Mouse (Mus musculus) ZHBTc4 (cell line): ENCODE results near the gene Ppp2r2c.
A peak's percentile ranks its signal among the peaks of the same experiment; 100 is the strongest.

Experiments
- DNase-seq: peaks from one replicate; pipeline ENCODE4 v3.0.0-alpha.2; 2011; ENCODE audit warnings: low read depth, low spot score

Gene Ppp2r2c

GRCm38 (mm10) chr5:36923826-36924700 lies 55.8 kb downstream of the Ppp2r2c start:
- no peak for DNase-seq

GRCm38 (mm10) chr5:36928701-36929100 lies 60.4 kb downstream of the Ppp2r2c start:
- DNase-seq = peak; percentile 77

GRCm38 (mm10) chr5:36929376-36929775 lies 61.1 kb downstream of the Ppp2r2c start:
- DNase-seq = no peak

- DNase-seq = peak; percentile 70
Observed at GRCm38 (mm10) chr5:36933383-36933782, 65.1 kb downstream of the Ppp2r2c start.

GRCm38 (mm10) chr5:36935486-36936473 lies 67.5 kb downstream of the Ppp2r2c start:
- DNase-seq = peak; percentile 66

GRCm38 (mm10) chr5:36936548-36936947 lies 68.2 kb downstream of the Ppp2r2c start:
- DNase-seq = peak; percentile 48

GRCm38 (mm10) chr5:36938021-36938420 lies 69.7 kb downstream of the Ppp2r2c start:
- DNase-seq = no peak

- DNase-seq = peak; percentile 85
Observed at GRCm38 (mm10) chr5:36938991-36939390, 70.7 kb downstream of the Ppp2r2c start.

- peak; percentile 35 for DNase-seq
Observed at GRCm38 (mm10) chr5:36942446-36942845, 74.1 kb downstream of the Ppp2r2c start.

- peak; percentile 49 for DNase-seq
Observed at GRCm38 (mm10) chr5:36944552-36944951, 76.2 kb downstream of the Ppp2r2c start.

GRCm38 (mm10) chr5:36945102-36945701 lies 76.9 kb downstream of the Ppp2r2c start:
- peak; percentile 81 for DNase-seq

- no peak for DNase-seq
Observed at GRCm38 (mm10) chr5:36945713-36946112, 77.4 kb downstream of the Ppp2r2c start.

GRCm38 (mm10) chr5:36946445-36946844 lies 78.1 kb downstream of the Ppp2r2c start:
- peak; percentile 87 for DNase-seq

- DNase-seq = peak; percentile 86
Observed at GRCm38 (mm10) chr5:36948831-36949230, 80.5 kb downstream of the Ppp2r2c start.

- no peak for DNase-seq
Observed at GRCm38 (mm10) chr5:36950871-36951270, 82.6 kb downstream of the Ppp2r2c start.

- no peak for DNase-seq
Observed at GRCm38 (mm10) chr5:36952311-36952710, 84.0 kb downstream of the Ppp2r2c start.

- DNase-seq = peak; percentile 74
Observed at GRCm38 (mm10) chr5:36955366-36955765, 87.1 kb downstream of the Ppp2r2c start.

- peak; percentile 83 for DNase-seq
Observed at GRCm38 (mm10) chr5:36958837-36959236, 90.5 kb downstream of the Ppp2r2c start.

- peak; percentile 47 for DNase-seq
Observed at GRCm38 (mm10) chr5:36960501-36960900, 92.2 kb downstream of the Ppp2r2c start.

GRCm38 (mm10) chr5:36971587-36971986 lies 103.3 kb downstream of the Ppp2r2c start:
- DNase-seq = no peak

- no peak for DNase-seq
Observed at GRCm38 (mm10) chr5:36975336-36975735, 107.0 kb downstream of the Ppp2r2c start.

- DNase-seq = peak; percentile 74
Observed at GRCm38 (mm10) chr5:36977809-36978208, 109.5 kb downstream of the Ppp2r2c start.
